Mouse (Mus musculus) lung, embryonic 14.5 days (tissue): ENCODE results near the gene Hist1h3h. TPM values are rescaled to one million over a fixed set of nuclear protein-coding genes. Genes with fewer than 3 reads are reported as not detected.
A peak's percentile ranks its signal among the peaks of the same experiment; 100 is the strongest.
"Not testable (repeated sequence)": the region's sequence is repeated elsewhere in the genome, so short reads cannot be mapped to it uniquely, and the experiment has no call there.

Experiments used
- ATAC-seq: fragments of 200-750 bp; cut with Nextera tagmentation; 2 replicates; pipeline ENCODE4 v1.8.0; 2017; ENCODE audit warnings: mild to moderate bottlenecking, moderate TSS enrichment, moderate library complexity; ENCODE audit not compliant: insufficient read depth
- DNase-seq: peaks from one replicate; pipeline ENCODE4 v3.0.0-alpha.2; 2015
- H3K27ac ChIP-seq: fragments of 300-500 bp; sonication (generic); 2 replicates; pipeline ENCODE4 v1.5.1; 2014; ENCODE audit warnings: low read depth, mild to moderate bottlenecking, moderate library complexity
- H3K27me3 ChIP-seq: fragments of 300-500 bp; sonication (generic); 2 replicates; pipeline ENCODE4 v1.6.1; 2014; ENCODE audit warnings: low read length, control low read depth; ENCODE audit not compliant: insufficient read depth
- H3K36me3 ChIP-seq: fragments of 300-500 bp; sonication (generic); 2 replicates; pipeline ENCODE4 v1.6.1; 2014; ENCODE audit warnings: control low read depth; ENCODE audit not compliant: insufficient read depth
- H3K4me1 ChIP-seq: fragments of 300-500 bp; sonication (generic); 2 replicates; pipeline ENCODE4 v1.6.1; 2014; ENCODE audit warnings: antibody characterized with exemption, control low read depth; ENCODE audit not compliant: insufficient read depth
- H3K4me2 ChIP-seq: fragments of 300-500 bp; sonication (generic); 2 replicates; pipeline ENCODE4 v1.6.1; 2014; ENCODE audit warnings: mild to moderate bottlenecking
- H3K4me3 ChIP-seq: fragments of 300-500 bp; sonication (generic); 2 replicates; pipeline ENCODE4 v1.5.1; 2014; ENCODE audit warnings: low read depth, low read length
- H3K9ac ChIP-seq: fragments of 300-500 bp; sonication (generic); 2 replicates; pipeline ENCODE4 v1.6.1; 2014
- H3K9me3 ChIP-seq: fragments of 300-500 bp; sonication (generic); 2 replicates; pipeline ENCODE4 v1.6.1; 2016; ENCODE audit warnings: low read depth, low read length, control low read depth
- CTCF ChIP-seq: IDR thresholded peaks from 2 replicates; pipeline ENCODE4 v1.5.1; 2016; ENCODE audit warnings: antibody characterized with exemption, low read depth
- WGBS: fragments of 180-500 bp; shearing (Covaris S2); extraction: QIAGEN DNeasy Blood & Tissue Kit; methylation state at CpG from one replicate; pipeline ENCODE4 v1.1.7; 2014; 5-methylcytosine and 5-hydroxymethylcytosine counted together
- polyA plus RNA-seq: library from polyadenylated mRNA; unstranded; fragments of >200 nt; fragmentation: Nextera tagmentation; extraction: Ambion mirVana; gene quantifications from 2 replicates; pipeline ENCODE4 v1.2.1, GENCODE M21; 2014

Hist1h3h gene
- polyA plus RNA-seq, 1 experiment from 2014 or later, result 23.8 TPM

DNA sequence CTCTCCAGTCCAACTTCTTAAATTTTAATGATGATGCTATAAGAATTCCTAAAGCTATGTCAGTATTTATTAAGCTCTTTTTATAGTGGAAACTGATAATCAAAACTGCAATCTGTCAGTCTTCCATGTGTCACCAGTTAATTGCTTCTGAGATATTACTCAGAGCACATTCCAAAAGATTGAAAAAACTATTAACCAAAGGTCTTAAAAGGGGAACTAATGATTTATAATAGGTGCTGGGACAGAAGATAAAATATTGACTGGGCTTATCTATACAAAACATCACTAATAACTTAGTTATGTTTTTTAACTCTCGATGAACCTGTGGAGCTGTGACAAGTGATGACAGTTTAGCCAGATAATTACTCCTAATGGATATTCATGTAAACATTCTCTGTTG is 27.5 kb downstream of the Hist1h3h start:
- H3K27ac ChIP-seq, result no peak overlapping the region
- no peaks in the 10 kb centered on the region for H3K9me3 ChIP-seq
- TF ChIP-seq CTCF, result no peak
- no peak overlapping the region for H3K4me3 ChIP-seq
- H3K4me2 ChIP-seq, result no peak overlapping the region
- no peaks in the 10 kb centered on the region for H3K36me3 ChIP-seq
- 42% methylated on average over 1 of the region's 1 CpGs for WGBS
- no peak overlapping the region for H3K9ac ChIP-seq
- H3K4me1 ChIP-seq, result no peaks in the 10 kb centered on the region
- DNase-seq, result no peak
- ATAC-seq, result no peak
- no peaks in the 10 kb centered on the region for H3K27me3 ChIP-seq

DNA sequence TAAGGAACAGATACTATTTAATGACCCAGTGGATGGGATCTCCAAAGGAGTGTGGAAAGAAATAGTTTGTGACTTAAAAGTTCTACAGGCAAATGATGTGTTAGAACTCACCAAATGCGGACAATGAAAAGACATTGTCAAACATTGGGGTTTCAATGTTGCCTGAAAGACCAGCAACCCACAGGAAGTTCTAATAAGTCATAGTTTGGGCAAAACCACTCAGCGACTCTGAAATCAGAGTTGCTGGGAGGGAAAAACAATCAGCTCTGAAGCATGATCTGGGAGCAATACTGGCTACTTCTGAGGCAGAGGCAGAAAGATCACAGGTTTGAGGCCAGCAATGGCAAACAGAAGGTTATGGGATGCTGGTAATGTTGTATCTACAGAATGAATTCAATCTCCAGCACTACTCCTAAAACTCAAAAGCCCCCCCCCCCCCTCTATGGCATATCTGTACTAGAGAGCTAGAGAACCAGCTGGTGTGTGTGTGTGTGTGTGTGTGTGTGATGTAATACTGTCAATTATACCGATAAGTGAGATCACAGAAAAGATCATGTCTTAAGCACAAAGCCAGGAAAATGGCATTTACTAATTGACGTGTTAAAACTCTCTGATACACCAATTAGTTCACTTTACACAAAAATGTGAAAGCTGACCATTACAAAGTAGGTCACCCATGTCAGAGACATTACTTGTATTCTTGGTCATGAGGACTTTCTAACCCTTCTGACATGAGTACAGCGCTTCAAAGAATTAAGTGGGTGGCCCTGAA is 32.1 kb downstream of the Hist1h3h start:
- no peak for TF ChIP-seq CTCF
- WGBS, result 2% methylated on average over 5 of the region's 5 CpGs
- Histone ChIP-seq H3K27ac (peak overlapping the region; percentile 97), H3K4me3 (peak overlapping the region; percentile 57), H3K36me3 (no peaks in the 10 kb centered on the region), H3K4me1 (no peaks in the 10 kb centered on the region), H3K4me2 (peak overlapping the region; percentile 84), H3K9me3 (no peaks in the 10 kb centered on the region), H3K9ac (peak overlapping the region; percentile 82), H3K27me3 (no peaks in the 10 kb centered on the region)
- ATAC-seq, result no peak
- DNase-seq, result peak; percentile 68

DNA sequence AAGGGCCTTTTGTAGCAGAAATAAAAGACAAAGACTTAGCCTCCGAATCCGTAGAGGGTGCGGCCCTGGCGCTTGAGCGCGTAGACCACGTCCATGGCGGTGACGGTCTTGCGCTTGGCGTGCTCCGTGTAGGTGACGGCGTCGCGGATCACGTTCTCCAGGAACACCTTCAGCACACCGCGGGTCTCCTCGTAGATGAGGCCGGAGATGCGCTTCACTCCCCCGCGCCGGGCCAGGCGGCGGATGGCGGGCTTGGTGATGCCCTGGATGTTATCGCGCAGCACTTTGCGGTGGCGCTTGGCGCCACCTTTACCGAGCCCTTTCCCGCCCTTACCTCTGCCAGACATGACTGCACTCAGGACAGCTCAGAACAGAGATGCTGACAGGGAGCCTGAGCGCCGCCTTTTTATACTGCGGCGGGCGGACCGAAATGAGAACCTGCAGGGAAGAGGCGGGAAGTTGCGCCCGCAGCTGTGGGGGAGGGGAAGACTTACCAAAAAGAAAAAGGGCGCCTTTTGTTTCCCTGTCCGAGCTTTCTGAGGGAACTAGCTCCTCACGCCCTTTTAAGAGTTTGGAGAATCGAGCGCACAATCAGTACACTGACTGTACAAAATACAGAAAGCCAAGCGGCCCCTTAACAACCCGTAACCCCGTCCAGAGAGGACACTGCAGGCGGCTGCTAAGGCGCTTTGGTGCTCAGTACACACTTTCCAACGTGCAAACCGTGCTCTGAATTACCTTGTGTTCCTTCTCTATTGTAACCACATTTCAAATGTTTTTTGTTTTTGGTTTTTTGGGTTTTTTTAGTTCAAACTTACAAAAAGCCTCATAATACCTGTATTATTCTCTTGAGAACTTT is 32.9 kb downstream of the Hist1h3h start, which contains the start of gene Hist1h4k:
TSS of gene Hist1h4k (minus strand) at position 347 of the 859 bp plus-strand sequence.
- peak within 1 kb of the TSS; percentile 57 for H3K4me3 ChIP-seq
- peak within 1 kb of the TSS; percentile 84 for H3K4me2 ChIP-seq
- peak within 1 kb of the TSS; percentile 82 for H3K9ac ChIP-seq
- not testable (repeated sequence) for H3K36me3 ChIP-seq, H3K27me3 ChIP-seq, H3K4me1 ChIP-seq, H3K9me3 ChIP-seq
- H3K27ac ChIP-seq, result peak within 1 kb of the TSS; percentile 98
- peak; percentile 98 for DNase-seq
- under 1% methylated on average over 42 of the region's 56 CpGs for WGBS
- peak; percentile 85 for ATAC-seq

DNA sequence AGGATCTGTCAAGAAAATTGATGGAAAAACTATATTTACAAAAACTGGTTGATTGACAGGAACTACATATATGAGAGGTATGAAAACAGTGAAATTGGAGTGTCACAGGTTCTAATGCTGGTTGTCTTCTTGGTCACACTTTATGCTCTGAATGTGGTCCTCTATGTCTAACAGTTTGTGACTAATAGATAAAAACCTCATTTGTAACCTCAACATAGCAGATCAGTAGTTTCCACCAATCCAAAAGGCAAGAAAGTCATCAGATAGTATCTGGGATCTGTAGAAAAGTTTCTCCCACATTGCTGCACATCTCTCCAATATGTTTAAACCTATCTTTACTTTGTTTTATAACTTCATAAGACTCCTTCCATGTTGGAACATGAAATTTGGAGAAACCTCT is 34.0 kb downstream of the Hist1h3h start:
- H3K4me2 ChIP-seq, result peak overlapping the region; percentile 75
- H3K4me3 ChIP-seq, result 0 out of 2 replicates have a peak overlapping the region, but pooled peaks have one; percentile 46
- DNase-seq (peak; percentile 9), ATAC-seq (no peak)
- H3K36me3 ChIP-seq, result no peaks in the 10 kb centered on the region
- H3K27me3 ChIP-seq, result no peaks in the 10 kb centered on the region
- no peaks in the 10 kb centered on the region for H3K4me1 ChIP-seq
- no peaks in the 10 kb centered on the region for H3K9me3 ChIP-seq
- H3K27ac ChIP-seq, result peak overlapping the region; percentile 98
- no peak overlapping the region for H3K9ac ChIP-seq
- no peak for TF ChIP-seq CTCF

DNA sequence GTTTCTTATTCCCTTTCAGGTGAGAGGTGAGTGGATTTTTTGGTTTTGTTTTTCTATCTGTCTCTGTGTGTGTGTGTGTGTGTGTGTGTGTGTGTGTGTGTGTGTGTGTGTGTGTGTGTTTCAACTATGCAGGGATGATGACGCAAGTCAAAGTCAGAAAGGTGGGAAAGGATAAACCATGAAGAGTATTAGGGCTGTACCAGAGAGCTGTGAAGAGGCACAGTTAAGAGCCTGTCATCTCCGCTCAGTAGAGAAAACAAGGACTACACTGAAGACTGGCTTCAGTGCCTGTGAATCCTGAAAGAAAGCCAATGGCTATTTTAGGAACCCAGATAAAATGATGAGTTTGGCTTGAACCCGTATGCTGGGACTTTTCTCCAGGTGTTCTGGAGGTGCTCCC is 34.4 kb downstream of the Hist1h3h start:
- no peaks in the 10 kb centered on the region for H3K4me1 ChIP-seq
- TF ChIP-seq CTCF, result no peak
- DNase-seq (peak; percentile 15), ATAC-seq (no peak)
- H3K4me3 ChIP-seq, result peak overlapping the region; percentile 46; the same call in 1 of the 2 replicates
- H3K36me3 ChIP-seq, result no peaks in the 10 kb centered on the region
- H3K27me3 ChIP-seq, result no peaks in the 10 kb centered on the region
- H3K9ac ChIP-seq, result peak overlapping the region; percentile 71
- H3K4me2 ChIP-seq, result peak overlapping the region; percentile 75
- 54% methylated on average over 3 of the region's 3 CpGs for WGBS
- H3K9me3 ChIP-seq, result no peaks in the 10 kb centered on the region
- peak overlapping the region; percentile 98 for H3K27ac ChIP-seq

DNA sequence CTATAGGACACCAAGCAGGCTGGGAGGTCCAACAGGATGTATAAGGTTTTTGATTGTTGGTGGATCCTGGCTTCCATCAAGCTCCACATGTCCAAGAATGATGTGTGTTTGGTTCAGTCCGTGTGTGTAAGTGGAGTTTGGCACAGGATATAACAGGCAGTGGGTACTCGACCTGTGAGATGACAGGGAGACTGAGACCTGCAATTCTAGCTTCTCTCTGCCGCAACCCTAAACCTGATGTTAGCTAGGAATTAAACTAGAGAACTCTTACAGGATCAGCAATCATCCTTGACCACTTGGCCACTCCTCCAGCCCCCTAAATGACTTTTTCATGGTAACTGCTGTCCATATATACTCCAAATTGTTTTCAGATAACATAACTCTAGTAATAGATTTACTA is 34.9 kb downstream of the Hist1h3h start:
- Histone ChIP-seq H3K27me3 (no peaks in the 10 kb centered on the region), H3K36me3 (no peaks in the 10 kb centered on the region), H3K4me2 (peak overlapping the region; percentile 75), H3K4me3 (peak overlapping the region; percentile 46), H3K9me3 (no peaks in the 10 kb centered on the region), H3K9ac (peak overlapping the region; percentile 71), H3K4me1 (no peaks in the 10 kb centered on the region), H3K27ac (peak overlapping the region; percentile 98)
- ATAC-seq (no peak), DNase-seq (peak; percentile 42)
- no peak for TF ChIP-seq CTCF
- 32% methylated on average over 3 of the region's 3 CpGs for WGBS

DNA sequence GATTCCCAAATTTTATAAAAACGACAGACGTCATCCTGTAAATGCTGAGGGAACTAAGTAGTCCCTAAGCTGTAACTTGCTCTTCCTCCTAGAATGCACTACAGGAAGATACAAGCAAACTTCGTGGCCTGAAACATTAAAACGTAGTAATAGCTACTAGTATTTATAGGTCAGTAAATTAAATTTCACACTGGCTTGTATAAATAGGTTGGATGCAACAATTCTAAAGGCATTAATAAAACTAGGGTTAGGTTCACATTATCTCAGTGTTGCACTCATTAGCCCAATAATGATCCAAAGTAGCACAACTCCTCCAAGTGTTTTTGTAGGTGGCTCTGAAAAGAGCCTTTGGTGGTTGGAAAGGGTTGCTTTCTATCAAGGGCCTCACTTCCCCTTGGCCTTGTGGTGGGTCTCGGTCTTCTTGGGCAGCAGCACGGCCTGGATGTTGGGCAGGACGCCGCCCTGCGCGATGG is 35.6 kb downstream of the Hist1h3h start:
- no peak for ATAC-seq

More for the DNA sequence above, 35.6 kb downstream of the Hist1h3h start:
- no peaks in the 10 kb centered on the region for H3K9me3 ChIP-seq
- H3K36me3 ChIP-seq, result no peaks in the 10 kb centered on the region
- H3K9ac ChIP-seq, result peak overlapping the region; percentile 71
- no peaks in the 10 kb centered on the region for H3K27me3 ChIP-seq
- DNase-seq, result peak; percentile 62
- no peaks in the 10 kb centered on the region for H3K4me1 ChIP-seq
- peak overlapping the region; percentile 46 for H3K4me3 ChIP-seq
- peak overlapping the region; percentile 75 for H3K4me2 ChIP-seq
- peak overlapping the region; percentile 98 for H3K27ac ChIP-seq
- TF ChIP-seq CTCF, result no peak
- 1% methylated on average over 10 of the region's 10 CpGs for WGBS
